Mouse (Mus musculus) intestine, embryonic 16.5 days (tissue): ENCODE data around the gene Pon2. TPM values are rescaled to one million over a fixed set of nuclear protein-coding genes. Genes with fewer than 3 reads are reported as not detected.
A peak's percentile ranks its signal among the peaks of the same experiment; 100 is the strongest.

Experiments used
- ATAC-seq: fragments of 200-750 bp; cut with Nextera tagmentation; 2 replicates; pipeline ENCODE4 v1.8.0; 2017; ENCODE audit warnings: moderate TSS enrichment, moderate library complexity
- H3K27ac ChIP-seq: fragments of 300-500 bp; sonication (generic); 2 replicates; pipeline ENCODE4 v1.5.1; 2014; ENCODE audit warnings: mild to moderate bottlenecking, low read length
- H3K27me3 ChIP-seq: fragments of 300-500 bp; sonication (generic); replicated peaks from 2 replicates; pipeline ENCODE4 v1.6.1; 2014; ENCODE audit warnings: low read length, control low read depth, mixed read lengths; ENCODE audit not compliant: control insufficient read depth, insufficient read depth
- H3K36me3 ChIP-seq: fragments of 300-500 bp; sonication (generic); 2 replicates; pipeline ENCODE4 v1.6.1; 2014; ENCODE audit warnings: low read length, control low read depth; ENCODE audit not compliant: control insufficient read depth, insufficient read depth
- H3K4me1 ChIP-seq: fragments of 300-500 bp; sonication (generic); 2 replicates; pipeline ENCODE4 v1.6.1; 2014; ENCODE audit warnings: low read length, control low read depth, mixed read lengths; ENCODE audit not compliant: control insufficient read depth, insufficient read depth
- H3K4me2 ChIP-seq: fragments of 300-500 bp; sonication (generic); 2 replicates; pipeline ENCODE4 v1.6.1; 2014; ENCODE audit warnings: low read depth, low read length, control low read depth
- H3K4me3 ChIP-seq: fragments of 300-500 bp; sonication (generic); 2 replicates; pipeline ENCODE4 v1.5.1; 2014; ENCODE audit warnings: mild to moderate bottlenecking, low read length
- H3K9ac ChIP-seq: fragments of 300-500 bp; sonication (generic); 2 replicates; pipeline ENCODE4 v1.6.1; 2014; ENCODE audit warnings: low read depth, low read length
- H3K9me3 ChIP-seq: fragments of 300-500 bp; sonication (generic); 2 replicates; pipeline ENCODE4 v1.6.1; 2016; ENCODE audit warnings: low read length, control low read depth; ENCODE audit not compliant: control insufficient read depth
- WGBS: fragments of 180-500 bp; shearing (Covaris S2); extraction: QIAGEN DNeasy Blood & Tissue Kit; methylation state at CpG from one replicate; pipeline ENCODE4 v1.1.7; 2014; 5-methylcytosine and 5-hydroxymethylcytosine counted together
- polyA plus RNA-seq: library from polyadenylated mRNA; unstranded; fragments of >200 nt; fragmentation: Nextera tagmentation; extraction: Ambion mirVana; gene quantifications from 2 replicates; pipeline ENCODE4 v1.2.1, GENCODE M21; 2015

Gene Pon2
- polyA plus RNA-seq, 1 experiment from 2014 or later: 89.7 TPM

DNA sequence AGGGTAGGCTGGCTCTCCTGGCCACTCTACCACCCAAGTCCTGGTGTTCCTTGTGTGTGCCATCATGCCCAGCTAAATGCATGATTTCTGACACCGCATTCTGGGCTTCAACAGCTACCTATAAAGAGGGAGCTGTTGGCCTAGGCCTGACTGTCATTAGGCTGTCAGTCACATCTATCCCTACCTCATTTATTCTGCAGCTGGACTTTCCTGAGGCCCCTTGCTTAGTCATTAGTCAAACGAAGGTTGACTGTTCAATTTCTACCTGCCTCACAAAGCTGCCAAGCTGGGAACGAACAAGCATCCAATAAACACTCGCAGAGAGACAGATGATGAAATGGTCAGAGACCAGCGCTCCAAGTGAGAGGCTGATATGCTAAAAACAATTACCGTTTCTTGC lies 28.6 kb downstream of the Pon2 start:
- ATAC-seq: no peak
- Histone ChIP-seq H3K9ac (no peak overlapping the region), H3K4me1 (no peaks in the 10 kb centered on the region), H3K27ac (no peak overlapping the region), H3K9me3 (no peaks in the 10 kb centered on the region), H3K4me3 (no peak overlapping the region), H3K36me3 (peaks cover 5% of the 10 kb centered on the region; the same call in 1 of the 2 replicates), H3K4me2 (no peak overlapping the region), H3K27me3 (no peaks in the 10 kb centered on the region)
- WGBS: 85% methylated on average over 6 of the region's 6 CpGs

DNA sequence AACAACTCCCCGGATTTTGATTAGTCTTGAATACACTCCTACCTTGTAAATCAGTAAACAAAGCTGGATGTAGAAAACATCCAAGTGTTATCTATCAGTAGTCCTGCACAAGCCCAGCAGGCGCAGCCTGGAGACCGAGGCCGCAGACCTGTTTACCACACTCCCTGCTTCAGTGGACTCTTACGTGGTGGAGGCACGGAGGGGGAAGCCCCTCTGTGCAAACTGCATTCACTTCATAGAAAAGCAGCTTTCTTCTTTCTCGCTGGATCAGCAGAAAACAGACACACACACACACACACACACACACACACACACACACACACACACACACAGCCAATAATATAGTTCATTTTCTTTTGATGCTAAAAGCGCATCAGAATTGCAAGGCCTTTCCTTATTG lies 33.5 kb downstream of the Pon2 start:
- H3K9me3 ChIP-seq: no peaks in the 10 kb centered on the region
- peaks cover 3% of the 10 kb centered on the region; the same call in 1 of the 2 replicates for H3K36me3 ChIP-seq
- 74% methylated on average over 8 of the region's 8 CpGs for WGBS
- no peaks in the 10 kb centered on the region for H3K27me3 ChIP-seq
- no peak overlapping the region for H3K4me2 ChIP-seq
- H3K4me1 ChIP-seq: no peaks in the 10 kb centered on the region
- ATAC-seq: no peak
- no peak overlapping the region for H3K9ac ChIP-seq
- H3K4me3 ChIP-seq: no peak overlapping the region
- no peak overlapping the region for H3K27ac ChIP-seq

- Histone ChIP-seq H3K4me1 (no peaks in the 10 kb centered on the region), H3K4me2 (no peak overlapping the region), H3K27ac (no peak overlapping the region), H3K36me3 (peaks cover 3% of the 10 kb centered on the region; the same call in 1 of the 2 replicates), H3K27me3 (no peaks in the 10 kb centered on the region), H3K4me3 (no peak overlapping the region), H3K9me3 (no peaks in the 10 kb centered on the region), H3K9ac (no peak overlapping the region)
- 74% methylated on average over 8 of the region's 8 CpGs for WGBS
- ATAC-seq: no peak
Observed at GRCm38 (mm10) chr6:5263250-5263999, 34.8 kb downstream of the Pon2 start.

DNA sequence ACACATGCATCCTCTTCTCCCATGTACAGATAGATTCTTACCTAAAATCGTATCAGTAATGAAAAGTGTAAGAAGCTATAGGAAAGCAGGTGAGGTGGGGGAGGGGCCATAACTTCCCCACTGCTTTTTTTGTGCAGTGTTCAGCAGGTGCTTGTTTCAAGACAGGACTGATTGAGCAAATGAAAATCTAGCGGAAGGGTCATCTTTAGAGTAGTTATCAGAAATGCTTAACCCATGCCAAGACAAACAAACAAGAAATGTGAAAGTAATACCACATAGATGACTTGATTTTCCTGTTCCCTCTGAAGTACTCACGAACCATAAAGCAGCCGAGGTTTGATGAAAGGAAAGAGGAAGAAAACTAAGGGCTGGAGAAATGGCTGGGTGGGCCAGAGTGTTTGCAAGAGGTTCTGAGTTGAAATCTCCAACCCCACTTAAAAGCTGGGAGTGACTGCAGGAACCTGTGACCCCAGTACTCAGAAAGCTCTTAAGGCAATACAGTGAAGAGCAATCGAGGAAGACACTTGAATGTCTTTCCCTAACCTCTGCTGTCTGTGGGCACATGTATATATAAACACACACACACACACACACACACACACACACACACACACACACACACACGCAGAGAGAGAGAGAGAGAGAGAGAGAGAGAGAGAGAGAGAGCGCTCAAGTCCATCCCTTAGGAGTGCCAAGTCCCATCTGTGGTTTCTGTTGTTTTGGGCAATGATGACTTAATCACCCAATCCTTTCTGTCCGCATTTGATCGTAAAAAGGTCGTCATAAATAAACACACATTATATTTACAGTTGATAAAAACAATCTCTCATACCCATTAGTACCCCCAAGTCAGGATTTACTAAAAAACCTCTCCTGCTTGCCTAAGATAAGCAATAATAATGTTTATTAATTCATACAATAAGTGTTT lies 35.7 kb downstream of the Pon2 start:
- no peaks in the 10 kb centered on the region for H3K4me1 ChIP-seq
- no peak overlapping the region for H3K4me2 ChIP-seq
- no peak overlapping the region for H3K27ac ChIP-seq
- 73% methylated on average over 9 of the region's 10 CpGs for WGBS
- H3K27me3 ChIP-seq: no peaks in the 10 kb centered on the region
- H3K4me3 ChIP-seq: no peak overlapping the region
- peaks cover 3% of the 10 kb centered on the region; the same call in 1 of the 2 replicates for H3K36me3 ChIP-seq
- no peak overlapping the region for H3K9ac ChIP-seq
- ATAC-seq: no peak
- H3K9me3 ChIP-seq: no peaks in the 10 kb centered on the region

DNA sequence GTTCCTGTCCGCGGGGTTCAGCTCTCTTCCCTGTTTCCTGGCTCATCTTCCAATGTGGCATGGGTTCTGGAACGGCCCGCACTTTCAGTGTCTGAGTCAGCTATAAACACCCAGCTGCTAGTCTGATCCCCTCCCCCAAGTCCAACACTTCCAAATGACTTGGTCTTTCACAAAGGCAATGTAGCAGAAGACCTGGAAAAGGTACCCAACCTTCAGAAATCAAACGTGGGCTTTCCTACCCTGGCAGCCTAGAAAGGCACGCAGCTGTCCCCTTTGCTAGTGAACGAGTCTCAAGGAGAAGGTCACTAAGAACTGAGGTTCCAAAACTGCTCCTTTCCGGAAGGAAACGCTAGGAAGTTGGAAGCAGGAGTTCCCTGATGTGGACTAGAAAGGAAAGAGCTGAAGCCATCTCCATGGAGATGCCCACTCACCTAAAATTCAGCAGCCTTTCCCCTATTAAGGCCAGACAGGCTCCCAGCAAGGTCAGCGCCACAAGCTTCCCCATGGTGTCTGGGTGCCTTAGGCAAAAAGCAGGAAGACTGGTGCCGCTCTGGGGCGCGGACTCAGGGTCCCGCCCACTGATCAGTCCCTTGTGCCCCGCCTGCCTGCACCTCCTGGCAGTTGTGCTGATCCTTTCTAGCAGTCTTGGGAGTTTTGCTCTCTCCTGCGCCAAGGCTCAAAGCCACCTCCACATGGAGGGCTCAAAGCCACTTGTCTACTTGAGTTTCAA lies 42.4 kb downstream of the Pon2 start, which contains the start of gene Pon3:
Pon3 (minus strand) TSS at position 565 of the 730 bp plus-strand sequence.
- peak; percentile 99 for ATAC-seq
- Histone ChIP-seq H3K27me3 (no peaks in the 10 kb centered on the region), H3K4me3 (peak within 1 kb of the TSS; percentile 56), H3K4me2 (peak within 1 kb of the TSS; percentile 56), H3K4me1 (peaks cover 4% of the 10 kb centered on the region; the same call in 1 of the 2 replicates), H3K9me3 (no peaks in the 10 kb centered on the region), H3K36me3 (no peaks in the 10 kb centered on the region), H3K9ac (peak within 1 kb of the TSS; percentile 70), H3K27ac (peak within 1 kb of the TSS; percentile 33; the same call in 1 of the 2 replicates)
- WGBS: 3% methylated on average over 16 of the region's 16 CpGs

- Histone ChIP-seq H3K4me3 (peak overlapping the region; percentile 56), H3K4me1 (peaks cover 4% of the 10 kb centered on the region; the same call in 1 of the 2 replicates), H3K9me3 (no peaks in the 10 kb centered on the region), H3K4me2 (peak overlapping the region; percentile 56), H3K9ac (peak overlapping the region; percentile 70), H3K27ac (no peak overlapping the region), H3K27me3 (no peaks in the 10 kb centered on the region), H3K36me3 (no peaks in the 10 kb centered on the region)
- 43% methylated on average over 6 of the region's 6 CpGs for WGBS
- ATAC-seq: peak; percentile 24; the same call in 1 of the 2 replicates
Observed at GRCm38 (mm10) chr6:5255291-5255690, 43.0 kb downstream of the Pon2 start.

DNA sequence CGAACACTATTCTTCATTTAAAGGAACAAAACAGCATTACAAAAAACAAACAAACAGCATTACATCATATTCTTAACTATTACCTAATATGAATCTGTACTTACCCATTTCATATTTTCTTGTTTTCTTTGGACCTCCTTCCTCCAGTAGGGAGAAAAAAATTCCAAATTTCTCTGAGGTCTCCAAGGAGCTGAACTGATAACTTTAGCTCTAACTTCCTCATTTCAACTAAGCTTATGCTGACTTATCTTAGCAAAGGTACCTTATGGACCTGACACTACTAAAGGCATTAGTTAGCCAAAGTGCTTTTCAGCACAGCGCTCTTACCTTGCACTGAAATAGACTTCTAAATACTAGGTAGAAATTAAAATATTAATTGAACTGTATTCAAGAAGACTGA lies 43.4 kb downstream of the Pon2 start:
- Histone ChIP-seq H3K4me2 (no peak overlapping the region), H3K36me3 (no peaks in the 10 kb centered on the region), H3K9me3 (no peaks in the 10 kb centered on the region), H3K4me1 (peaks cover 4% of the 10 kb centered on the region; the same call in 1 of the 2 replicates), H3K27ac (no peak overlapping the region), H3K9ac (no peak overlapping the region), H3K27me3 (no peaks in the 10 kb centered on the region), H3K4me3 (no peak overlapping the region)
- ATAC-seq: no peak
- 96% methylated on average over 2 of the region's 2 CpGs for WGBS

DNA sequence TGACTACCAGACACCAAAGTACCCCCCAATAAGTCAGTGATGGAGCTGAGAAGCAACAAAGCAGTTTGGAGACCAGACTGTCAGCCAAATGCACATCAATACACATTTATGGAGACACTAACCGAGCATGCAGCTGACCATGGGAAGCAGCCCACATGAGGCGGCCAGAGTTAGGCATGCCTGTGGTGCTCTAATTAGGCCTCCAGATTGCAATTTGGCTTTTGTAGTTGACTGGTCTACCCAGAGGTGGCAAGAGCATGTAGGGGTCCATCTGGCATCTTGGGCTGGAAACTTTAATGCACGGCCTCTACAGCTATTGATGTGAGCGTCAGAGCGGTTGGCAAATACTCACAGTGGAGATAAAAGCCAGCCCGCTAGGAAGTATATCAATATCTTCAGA lies 52.3 kb downstream of the Pon2 start:
- no peaks in the 10 kb centered on the region for H3K9me3 ChIP-seq

GRCm38 (mm10) chr6:5238799-5239198 lies 59.5 kb downstream of the Pon2 start:
- WGBS: 67% methylated on average over 3 of the region's 3 CpGs
- no peaks in the 10 kb centered on the region for H3K27me3 ChIP-seq
- no peaks in the 10 kb centered on the region for H3K9me3 ChIP-seq
- H3K4me2 ChIP-seq: no peak overlapping the region
- H3K27ac ChIP-seq: no peak overlapping the region
- no peak overlapping the region for H3K4me3 ChIP-seq
- H3K4me1 ChIP-seq: no peaks in the 10 kb centered on the region
- H3K36me3 ChIP-seq: no peaks in the 10 kb centered on the region
- no peak overlapping the region for H3K9ac ChIP-seq
- no peak for ATAC-seq

More for the DNA sequence above, 52.3 kb downstream of the Pon2 start:
- no peaks in the 10 kb centered on the region for H3K36me3 ChIP-seq
- no peak overlapping the region for H3K27ac ChIP-seq
- H3K4me2 ChIP-seq: no peak overlapping the region
- H3K9ac ChIP-seq: no peak overlapping the region
- ATAC-seq: no peak
- no peaks in the 10 kb centered on the region for H3K4me1 ChIP-seq
- no peaks in the 10 kb centered on the region for H3K27me3 ChIP-seq
- WGBS: 92% methylated on average over 6 of the region's 6 CpGs
- no peak overlapping the region for H3K4me3 ChIP-seq
